Mouse (Mus musculus) adipocyte (in vitro differentiated cells): ENCODE data around the gene Daam2.

Source experiments
- DNase-seq: peaks from one replicate; pipeline ENCODE4 v3.0.0-alpha.2; 2016; ENCODE audit warnings: low spot score

Gene Daam2

DNA sequence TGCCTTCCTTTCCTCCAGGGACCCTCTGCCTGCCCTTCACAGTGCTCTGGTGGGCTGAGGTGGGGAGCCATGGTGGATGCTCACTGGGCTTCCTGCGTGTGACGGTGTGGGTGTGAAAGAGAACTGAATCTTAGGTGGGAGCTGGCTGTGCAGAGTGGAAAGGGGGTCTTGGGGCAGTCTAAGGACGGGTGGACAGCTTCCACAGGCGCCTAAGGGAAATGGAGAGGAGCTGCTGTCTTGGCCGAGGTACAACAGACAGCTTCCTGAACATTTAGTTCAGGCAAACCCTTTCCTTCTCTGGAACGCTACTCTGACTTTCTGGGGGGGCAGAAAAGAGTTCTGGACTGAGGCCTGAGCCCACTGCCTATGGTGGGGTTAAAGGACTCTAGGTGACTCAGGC lies 134.0 kb downstream of the Daam2 start:
- DNase-seq = no peak

DNA sequence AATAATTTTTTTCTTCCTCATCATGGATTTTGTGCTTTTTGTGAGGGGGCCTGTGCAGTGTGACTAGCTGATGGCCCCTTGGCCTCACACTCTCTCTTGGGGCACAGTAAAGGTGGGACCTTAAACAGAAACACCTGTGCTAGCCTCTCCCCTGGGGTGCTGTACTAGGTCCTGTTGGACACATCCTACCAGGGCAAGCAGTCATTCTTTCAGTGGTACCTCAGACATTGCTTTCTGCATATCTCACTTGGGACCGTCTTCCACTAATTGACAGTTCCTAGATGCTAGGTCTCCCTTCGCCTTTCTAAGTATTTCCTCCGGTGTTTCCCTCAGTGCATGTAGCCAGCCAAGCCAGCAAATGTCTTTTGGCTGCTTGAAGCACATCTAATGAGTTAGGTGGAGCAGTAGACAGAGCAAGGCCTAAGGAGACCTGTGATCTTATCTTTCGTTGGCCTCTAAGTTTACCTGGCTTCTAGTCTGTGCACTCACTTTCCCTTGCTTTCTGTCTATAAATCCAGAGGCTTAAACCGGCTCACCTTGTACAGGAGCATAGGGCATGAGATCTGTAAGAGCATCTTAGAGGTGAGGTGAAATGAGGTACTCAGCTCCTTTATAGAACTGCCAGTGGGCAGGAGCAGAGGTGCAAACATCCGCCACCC lies 134.5 kb downstream of the Daam2 start:
- DNase-seq = no peak

DNA sequence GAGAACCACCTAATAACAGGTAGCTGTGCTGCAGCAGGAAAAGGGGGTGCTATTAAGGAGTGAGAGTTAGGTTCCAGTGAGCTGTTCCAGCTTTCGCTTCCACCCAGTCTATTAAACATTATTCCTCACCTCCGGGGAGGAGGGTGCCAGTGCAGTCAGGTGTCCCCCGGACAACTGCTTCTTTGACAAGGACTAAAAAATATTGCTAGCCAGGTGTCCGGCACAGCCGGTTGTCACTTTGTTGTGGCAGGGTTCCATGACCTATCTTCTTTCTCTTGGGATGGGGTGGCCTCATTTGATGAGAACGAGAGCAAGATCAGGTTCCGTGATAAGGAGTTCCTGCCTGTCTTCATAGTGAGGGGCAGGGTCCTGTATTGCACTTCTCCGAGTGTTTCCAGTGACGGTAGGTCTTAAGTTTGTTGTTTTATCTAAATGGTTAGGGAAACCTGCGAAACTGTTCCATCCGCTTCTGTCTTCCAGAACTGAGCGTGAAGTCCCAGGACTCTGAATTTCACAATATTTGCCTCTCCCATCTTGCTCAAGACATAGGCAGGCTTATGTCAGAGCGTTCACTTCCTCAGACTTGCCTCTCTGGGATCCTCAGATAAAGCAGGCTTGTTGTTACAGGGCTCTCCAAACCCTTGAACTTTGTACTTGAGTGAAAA lies 135.3 kb downstream of the Daam2 start:
- peak; percentile 92 for DNase-seq

DNA sequence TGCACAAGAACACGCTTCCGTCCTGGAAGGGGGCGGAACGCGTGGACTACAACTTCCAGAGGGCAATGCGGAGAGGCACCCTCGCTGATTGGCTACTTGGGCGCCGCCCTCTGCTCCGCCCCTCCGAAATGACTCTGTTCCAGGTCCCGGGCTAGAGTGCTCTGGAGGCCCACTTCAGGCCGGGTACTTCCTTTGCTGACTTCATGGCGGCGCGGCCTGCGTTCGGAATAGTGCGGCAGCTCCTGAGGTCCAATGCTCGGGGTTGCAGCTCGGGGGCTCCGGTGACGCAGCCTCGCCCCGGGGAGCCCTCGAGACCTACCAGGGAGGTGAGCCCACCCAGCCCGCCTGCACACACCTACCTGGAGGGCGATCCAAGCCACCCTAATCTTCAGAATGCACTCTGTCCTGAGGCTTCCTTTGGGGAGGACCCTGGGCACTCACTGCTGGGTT lies 135.9 kb downstream of the Daam2 start, which contains the start of gene Mocs1:
TSS of gene Mocs1 (plus strand) at position 124 of the 450 bp plus-strand sequence.
- peak; percentile 98 for DNase-seq

DNA sequence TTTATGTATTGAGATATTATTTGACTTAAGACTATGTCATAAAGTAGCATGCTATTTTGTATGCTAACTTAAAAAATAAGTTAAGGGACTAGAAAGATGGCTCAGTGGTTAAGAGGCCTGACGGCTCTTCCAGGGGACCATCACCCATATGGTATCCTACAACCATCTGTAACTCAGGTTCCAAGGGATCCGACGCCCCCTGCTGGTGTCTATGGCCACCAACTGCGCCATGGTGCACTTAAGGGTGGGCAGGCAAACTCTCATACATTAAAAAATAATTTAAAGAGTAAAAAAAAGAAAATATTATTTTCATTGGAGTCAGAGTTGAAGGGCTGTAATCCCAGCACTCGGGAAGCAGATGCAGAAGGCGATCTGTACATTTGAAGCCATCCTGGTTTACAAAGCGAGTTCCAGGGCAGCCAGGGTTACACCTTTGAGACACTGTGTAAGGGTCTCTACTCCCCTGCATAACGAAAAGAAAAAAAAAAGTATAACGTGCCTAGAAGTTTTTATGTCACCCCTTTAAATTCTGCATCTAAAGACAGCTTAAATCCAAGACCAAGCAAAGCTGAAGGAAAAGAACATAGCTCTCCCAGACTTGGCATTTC lies 136.4 kb downstream of the Daam2 start:
- DNase-seq = no peak

DNA sequence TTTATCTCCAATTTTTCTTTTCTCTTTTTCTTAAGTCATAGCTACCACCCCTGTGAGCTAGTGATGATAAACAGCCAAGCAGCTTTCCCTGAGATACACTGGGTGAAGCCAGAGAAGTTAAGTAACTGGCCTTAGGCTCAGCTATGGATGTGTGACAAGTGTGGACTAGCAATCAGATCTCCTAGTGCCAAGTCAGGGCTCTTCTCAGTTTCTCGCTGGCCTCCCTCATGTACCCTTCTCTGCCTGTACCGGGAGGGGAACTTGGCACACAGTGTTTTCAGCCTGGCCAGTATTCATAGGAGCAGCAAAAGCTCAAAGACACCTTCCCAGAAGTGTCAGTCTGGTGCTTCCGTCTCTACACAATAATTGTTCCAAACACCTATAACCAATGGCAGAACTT lies 140.3 kb downstream of the Daam2 start:
- no peak for DNase-seq

DNA sequence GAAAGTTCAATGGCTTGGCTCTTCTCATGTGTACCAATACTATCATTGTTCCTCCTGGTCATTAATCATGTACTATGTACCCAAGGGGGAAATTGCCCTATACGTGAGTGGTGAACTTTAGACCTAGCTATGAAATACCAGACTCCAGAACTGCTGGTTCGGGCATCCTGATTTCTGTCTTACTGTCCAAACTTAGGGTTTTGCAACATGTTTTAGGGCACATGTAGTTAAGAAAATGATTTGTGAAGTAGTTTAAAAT lies 141.1 kb downstream of the Daam2 start:
- DNase-seq = no peak

DNA sequence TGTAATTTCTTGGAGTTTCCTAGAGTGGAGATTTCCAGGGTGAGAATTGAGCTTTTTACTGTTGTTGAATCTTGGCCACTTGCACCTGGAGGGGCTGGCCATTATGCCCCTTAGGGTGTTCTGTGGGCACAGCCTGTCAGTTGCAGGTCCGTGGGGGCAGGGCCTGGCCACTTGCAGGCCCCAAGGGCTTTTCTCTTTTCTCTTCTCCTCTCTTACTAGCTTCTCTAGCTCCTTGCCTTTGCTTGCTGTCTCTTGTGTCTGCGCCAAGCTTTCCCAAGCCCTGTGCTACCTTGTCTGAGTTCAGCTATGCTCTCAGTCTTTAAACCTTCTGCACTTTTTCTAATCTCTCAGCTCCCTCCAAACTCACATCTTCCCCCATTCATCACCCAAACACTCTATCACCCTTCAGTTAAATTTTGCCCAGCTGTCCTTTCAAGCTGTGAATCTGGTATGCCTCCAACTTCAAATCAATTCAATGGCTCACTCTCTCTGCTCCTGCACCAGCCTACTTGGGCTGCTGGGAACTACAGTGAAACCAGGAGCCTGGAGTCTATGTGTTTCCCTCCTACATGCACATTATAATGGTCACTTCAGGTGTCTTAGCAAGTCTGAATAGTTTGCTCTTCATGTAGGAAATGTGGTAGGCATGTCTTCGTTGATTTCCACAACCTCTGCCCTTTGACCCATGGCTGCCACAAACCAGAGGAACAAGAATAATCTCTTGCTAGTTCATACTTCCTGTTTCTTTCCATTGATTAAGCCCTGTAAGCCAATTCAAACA lies 141.7 kb downstream of the Daam2 start:
- no peak for DNase-seq

DNA sequence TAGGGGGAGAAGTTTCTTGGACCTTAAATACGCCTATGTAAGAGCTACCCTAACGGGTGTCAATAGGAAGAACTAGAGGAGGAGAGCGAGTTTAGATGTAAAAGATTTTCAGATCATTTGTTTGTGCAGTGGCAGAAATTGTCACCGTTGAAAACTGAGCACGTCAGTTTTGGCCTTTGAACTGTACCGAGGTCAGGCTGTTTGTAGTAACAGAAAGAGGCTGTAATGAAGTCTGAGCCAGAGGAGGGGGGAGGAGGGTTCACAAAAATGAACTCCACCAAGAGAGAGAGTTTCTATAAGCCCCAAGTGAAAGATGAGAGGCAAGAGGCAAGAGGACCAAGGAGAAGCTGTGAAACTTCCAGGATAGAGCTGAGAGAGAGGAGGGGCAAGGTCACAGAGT lies 144.3 kb downstream of the Daam2 start:
- DNase-seq = no peak

DNA sequence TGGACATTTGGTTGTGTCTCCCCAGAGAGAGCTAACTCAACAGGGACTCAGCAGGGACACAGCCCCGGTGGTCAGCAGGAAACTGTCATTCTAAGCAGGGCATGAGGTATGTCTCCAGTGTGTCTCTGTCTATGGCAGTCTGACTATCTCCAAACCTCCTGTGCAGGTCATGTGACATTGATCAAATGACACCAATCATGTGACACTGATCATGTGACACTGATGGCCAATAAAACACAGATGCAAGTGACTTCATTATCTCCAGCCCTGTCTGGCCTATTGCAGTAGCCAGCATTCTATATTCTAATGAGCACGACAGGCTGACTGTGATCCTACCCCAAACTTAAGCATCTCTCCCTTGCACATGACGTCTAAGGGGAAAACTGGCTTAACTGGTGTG lies 147.9 kb downstream of the Daam2 start:
- DNase-seq = no peak

DNA sequence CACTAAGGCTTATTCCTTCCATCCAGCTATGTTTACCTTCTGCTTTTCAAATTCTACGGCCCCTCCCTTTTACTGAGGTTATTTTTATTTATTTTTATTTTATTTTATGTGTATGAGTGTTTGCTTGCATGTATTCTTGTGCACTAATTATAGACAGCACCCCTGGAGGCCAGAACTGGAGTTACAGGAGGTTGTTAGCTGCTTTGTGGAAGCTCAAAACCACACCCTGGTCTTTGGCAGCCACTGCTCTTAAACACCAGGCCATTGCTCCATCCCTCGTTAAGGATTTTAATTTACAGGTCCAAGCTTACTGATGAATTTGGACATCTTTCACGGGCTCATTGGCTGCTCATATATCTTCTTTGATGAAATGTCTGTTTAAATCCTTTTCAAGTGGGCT lies 150.6 kb downstream of the Daam2 start:
- no peak for DNase-seq

DNA sequence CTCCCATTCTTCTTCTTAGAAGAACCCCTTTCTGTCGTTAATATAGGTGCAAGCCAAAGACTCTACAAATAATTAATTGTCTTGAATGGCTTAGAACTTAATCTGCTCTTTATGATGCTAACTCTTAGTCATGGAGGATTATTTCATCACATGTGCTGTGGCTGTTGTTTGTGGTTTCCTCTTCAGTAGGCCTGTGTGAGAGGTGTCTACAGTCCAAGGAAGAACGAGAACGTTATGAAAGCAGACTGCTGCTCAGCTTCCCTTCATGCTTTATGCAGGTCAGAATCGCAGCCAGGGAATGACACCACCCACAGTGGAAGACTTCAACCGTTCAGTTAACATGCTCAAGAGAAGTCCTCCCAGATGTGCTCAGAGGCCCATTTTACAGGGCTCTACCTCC lies 151.2 kb downstream of the Daam2 start:
- DNase-seq = no peak
